Mouse (Mus musculus) gastrocnemius, postnatal 4 days (tissue): ENCODE results near the gene Gm21954. TPM values are rescaled to one million over a fixed set of nuclear protein-coding genes. Genes with fewer than 3 reads are reported as not detected.

ENCODE experiments used
- DNase-seq, 2 experiments: peaks; one replicate each; pipeline ENCODE4 v3.0.0; 2021 to 2022; ENCODE audit warnings: low spot score in 2 of 2, mixed read lengths in 2 of 2
- total RNA-seq, 2 experiments: library from RNA; stranded (reverse); gene quantifications; 2 replicates each; pipeline ENCODE4 v1.2.3; 2021

Gm21954 gene
- total RNA-seq, 2 experiments from 2014 or later, result not detected

DNA sequence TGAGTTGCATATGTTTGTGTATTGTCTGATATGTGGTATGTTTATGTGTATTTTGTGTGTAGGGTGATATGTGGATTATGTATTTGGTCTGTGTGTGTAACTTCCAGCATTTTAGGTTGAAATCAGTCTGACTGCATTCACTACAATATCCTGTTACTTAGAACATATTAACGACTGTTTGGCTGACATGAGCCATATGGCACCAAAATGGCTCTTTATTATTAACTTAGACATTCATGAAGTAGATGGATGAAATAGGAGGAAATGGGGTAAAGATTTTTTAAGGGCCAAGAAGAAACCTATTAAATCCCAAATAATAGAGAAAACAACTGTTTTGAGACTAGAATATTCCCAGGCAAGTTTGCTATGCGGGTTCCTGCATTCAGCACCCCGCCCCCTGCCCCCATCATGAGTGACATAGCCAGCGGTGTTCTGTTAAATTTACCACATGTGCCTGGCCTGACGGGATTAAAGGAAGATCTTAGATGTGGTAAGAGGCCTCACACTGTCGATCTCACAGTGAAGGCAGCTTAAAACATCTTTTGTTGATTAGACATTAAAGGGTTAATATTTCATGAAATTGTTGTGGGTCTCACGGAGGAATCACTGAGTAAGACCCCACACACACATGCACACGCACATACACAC lies 51.5 kb downstream of the Gm21954 start:
- no peak for DNase-seq

DNA sequence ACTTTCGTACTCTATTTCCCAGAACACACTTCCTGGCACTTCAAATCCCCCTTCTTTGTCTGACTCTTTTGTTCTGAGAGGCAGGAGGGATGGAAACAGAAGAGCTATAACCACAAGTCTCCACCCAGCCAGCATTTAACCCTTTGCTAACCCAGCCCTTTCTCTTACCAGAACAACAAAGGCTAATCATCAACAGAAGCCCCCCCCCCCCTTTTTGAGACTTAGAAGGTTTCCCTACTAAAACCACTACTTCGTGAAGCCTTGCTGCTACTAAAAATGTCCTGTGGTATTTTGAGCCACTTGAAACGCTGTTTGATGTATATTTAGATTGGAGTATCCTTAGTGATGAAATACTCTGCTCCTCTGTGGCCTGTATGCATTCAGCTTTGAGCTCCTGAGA lies 52.7 kb downstream of the Gm21954 start:
- DNase-seq, result no peak

DNA sequence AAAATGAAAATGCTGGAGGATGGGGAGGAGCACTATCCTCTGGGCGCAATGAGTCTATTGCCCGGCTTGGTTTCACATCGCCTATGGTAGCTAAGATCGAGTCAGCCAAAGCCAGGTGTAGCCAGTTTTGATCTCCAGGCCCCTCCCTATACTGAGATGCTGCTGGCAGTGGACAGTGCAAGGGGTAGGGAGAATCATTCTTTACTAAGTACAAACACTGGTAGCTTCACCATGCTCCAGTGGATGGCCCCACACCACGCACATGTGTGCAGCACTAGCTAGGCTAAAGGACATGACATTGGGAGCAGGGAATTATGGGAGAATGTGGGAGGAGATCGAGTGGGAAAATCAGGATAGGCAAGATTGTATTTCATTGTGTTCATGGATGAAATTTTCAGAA lies 53.2 kb downstream of the Gm21954 start:
- no peak for DNase-seq

DNA sequence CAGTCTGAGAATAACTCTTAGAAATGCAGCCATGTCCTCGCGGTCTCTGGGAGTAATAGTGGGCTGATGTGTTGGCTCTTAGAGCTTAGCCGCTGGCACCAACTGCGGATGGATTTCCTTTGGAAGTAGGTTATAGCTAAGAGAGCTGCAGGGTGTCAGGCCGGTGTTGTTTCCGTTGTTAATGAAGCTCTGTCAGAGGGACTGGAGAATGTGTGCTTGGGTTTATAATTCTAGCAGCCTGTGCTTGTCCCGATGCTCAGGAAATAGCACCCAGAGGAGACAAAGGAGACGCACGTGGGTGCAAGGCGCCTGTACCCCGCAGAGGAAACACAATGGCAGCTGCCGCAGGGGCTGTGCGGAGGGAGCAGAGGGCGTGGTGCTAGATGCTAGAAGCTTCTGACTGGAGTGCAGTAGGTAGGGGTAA lies 56.5 kb downstream of the Gm21954 start:
- DNase-seq, result peak in 1 of 2 experiments; percentile 19

Other genes starting within 250 kb of the Gm21954 start
- gene Dclk1, start 229.8 kb downstream of the Gm21954 start, total RNA-seq, result 10 to 100 TPM; 78.9 to 96.4 TPM